Mouse (Mus musculus): ENCODE data around the gene Myrf.

GRCm38 (mm10) chr19:10268851-10269250 is 28.3 kb upstream of the Myrf start:
- TF ChIP-seq POLR2A (IDR thresholded peaks at IDR 0.05; ENCODE audit: borderline replicate concordance, extremely low read depth, insufficient read depth, insufficient read length, poor library complexity, severe bottlenecking) = no peak
- TF ChIP-seq CTCF (IDR thresholded peaks at IDR 0.05; ENCODE audit: borderline replicate concordance, extremely low read depth, insufficient read depth, insufficient read length) = no peak
